Mouse (Mus musculus): Measurements from ENCODE around the gene Rbm8a.

The Rbm8a gene

DNA sequence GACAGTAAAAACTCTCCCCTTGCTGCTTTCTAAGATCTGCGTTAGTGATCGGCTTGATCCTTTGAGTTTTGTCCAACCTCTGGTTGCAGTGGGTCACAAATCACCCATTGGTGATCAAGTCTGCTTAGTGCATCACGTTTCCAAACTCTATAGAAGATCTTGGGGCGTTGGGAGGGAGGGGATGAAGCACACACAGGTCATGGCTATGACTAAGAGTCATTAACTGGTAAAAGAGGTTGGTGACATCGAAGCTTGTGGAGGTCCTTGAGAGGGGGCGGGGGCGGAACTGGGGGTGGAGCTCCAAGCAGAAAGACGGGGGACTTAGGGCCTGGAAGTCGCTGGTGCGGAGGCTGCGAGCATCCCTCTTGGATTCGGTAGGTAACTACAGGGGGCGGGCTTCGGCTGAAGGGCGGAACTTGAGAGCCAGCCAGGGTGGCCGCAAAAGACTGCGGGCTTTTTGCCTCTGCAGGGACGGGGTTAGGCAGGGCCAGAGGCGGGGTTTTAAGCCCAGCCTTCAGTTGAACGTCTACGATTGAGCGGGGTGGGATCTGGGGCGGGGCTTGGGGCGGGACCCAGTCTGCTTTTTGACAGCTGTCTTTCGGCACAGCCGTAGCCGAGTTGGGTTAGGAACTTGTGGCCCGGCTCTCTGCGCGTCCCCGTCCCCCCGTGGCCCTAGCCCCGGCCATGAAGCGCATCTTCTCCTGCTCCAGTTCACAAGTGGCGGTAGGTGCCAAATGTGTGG lies 40.2 kb downstream of the Rbm8a start, which contains the start of gene Ankrd35:
Ankrd35 (plus strand) TSS at position 405 of the 742 bp plus-strand sequence.
- ATAC-seq (ENCODE audit: low TSS enrichment), result peak; percentile 90

DNA sequence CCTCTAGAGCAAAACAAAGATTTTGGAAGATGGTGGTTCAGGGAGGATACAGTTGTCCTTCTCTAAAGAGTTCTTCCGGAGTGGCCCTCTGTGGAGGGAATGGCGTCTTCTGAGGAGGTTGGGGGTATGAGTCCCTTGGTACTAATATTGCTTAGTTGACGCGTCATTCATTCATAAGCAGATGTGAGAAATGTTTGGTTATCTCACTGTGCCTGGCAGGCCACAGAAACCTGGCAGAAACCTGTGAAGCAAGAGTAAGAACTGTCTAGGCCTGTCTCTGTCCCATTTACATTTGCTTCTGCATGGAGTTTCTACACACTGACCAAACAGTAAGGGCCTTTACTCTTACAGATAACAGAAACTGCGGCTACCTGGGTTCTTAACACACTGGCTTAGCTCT lies 41.8 kb downstream of the Rbm8a start:
- ATAC-seq (ENCODE audit: low TSS enrichment), result no peak

- ATAC-seq (ENCODE audit: low TSS enrichment), result no peak
These were observed 43.8 kb downstream of the Rbm8a start for GRCm38 (mm10) chr3:96673514-96673913.

DNA sequence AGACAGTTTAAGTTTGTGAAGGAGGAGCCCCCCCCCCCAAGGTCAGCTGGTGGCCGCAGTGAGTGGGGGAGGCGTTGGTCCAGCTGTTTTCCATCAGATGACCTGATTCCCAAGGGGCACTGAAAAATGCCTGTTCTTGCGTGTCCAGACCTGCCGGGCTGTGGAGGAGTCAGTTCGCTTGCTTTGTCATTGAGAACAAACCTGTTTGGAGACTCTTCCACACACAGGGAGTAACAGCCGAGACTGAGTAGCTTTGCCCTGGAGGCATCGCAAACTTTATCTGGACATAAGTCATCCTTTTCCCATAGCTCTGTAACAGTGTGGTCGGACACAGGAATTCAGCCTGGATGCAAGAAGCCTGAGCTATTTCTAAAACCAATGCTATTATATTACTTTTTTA lies 44.7 kb downstream of the Rbm8a start:
- ATAC-seq (ENCODE audit: low TSS enrichment), result no peak

DNA sequence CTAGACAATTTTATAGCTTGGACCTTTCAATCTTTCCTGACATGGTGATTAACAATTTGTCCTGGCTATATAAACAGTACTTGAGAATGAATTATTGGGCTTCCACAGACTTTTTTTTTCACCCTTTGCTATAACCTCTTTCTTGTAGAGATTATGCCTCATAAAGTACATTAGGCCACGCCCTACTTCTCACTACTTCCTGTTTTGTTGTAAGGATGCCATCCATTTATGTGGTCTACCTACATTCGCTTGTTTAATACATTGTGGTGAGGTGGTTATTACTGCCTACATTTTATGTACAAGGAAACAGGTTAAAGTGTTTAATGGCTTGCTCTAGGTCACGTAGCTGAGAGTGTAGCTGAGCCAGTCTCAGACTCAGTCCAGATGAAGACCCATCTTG lies 45.4 kb downstream of the Rbm8a start:
- ATAC-seq (ENCODE audit: low TSS enrichment), result no peak

- no peak for ATAC-seq (ENCODE audit: low TSS enrichment)
These were observed 46.0 kb downstream of the Rbm8a start for GRCm38 (mm10) chr3:96675690-96676089.

- no peak for ATAC-seq (ENCODE audit: low TSS enrichment)
These were observed 48.7 kb downstream of the Rbm8a start for GRCm38 (mm10) chr3:96678456-96678855.

GRCm38 (mm10) chr3:96679159-96679674 lies 49.5 kb downstream of the Rbm8a start:
- ATAC-seq (ENCODE audit: low TSS enrichment), result no peak

DNA sequence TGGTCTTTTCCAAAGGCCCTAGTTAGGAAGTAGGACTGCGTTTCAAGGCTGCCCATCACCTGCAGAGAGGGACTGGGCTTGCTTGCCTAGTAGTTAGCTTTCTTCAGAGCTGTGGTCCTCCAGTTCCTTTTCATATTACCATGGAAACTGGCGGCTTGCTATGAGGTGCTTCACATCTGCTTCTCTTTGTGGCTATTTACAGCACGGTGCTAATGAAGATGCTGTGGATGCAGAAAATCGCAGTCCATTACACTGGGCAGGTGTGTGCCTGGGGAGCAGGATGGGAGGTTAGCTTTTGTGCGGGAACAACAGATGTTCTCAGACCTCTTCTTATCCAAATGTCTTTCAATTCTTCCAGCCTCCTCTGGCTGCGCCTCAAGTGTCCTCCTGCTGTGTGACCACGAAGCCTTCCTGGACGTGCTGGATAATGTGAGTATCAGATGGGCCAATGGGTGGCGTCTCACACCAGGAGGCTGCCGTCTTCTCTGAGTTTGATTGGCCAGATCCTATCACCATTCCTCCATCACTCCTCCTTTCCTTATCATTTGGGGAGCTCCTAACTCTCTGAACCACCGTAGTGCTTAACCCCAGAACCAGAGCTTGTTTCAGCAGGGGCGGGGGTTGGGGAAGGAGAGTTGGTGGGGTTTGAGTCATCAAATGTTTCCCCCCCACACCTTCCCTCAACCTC lies 50.7 kb downstream of the Rbm8a start:
- ATAC-seq (ENCODE audit: low TSS enrichment), result no peak

All from frontal cortex, adult (tissue).